Mouse (Mus musculus): Measurements from ENCODE around the gene Tkt. TPM values are rescaled to one million over a fixed set of nuclear protein-coding genes. Genes with fewer than 3 reads are reported as not detected.

Tkt gene
- polyA plus RNA-seq, 1 experiment: 271 TPM

GRCm38 (mm10) chr14:30622556-30622955 is 74.4 kb downstream of the Tkt start:
- H3K4me3 ChIP-seq (replicated peaks; ENCODE audit: extremely low read depth, low read depth, low read length): no peak overlapping the region
- WGBS: 73% methylated on average over 8 of the region's 8 CpGs
- peaks cover 14% of the 10 kb centered on the region for H3K4me1 ChIP-seq (ENCODE audit: control insufficient read depth, insufficient read depth, low read length)
- TF ChIP-seq CTCF (IDR thresholded peaks at IDR 0.05; ENCODE audit: insufficient read depth, low read length) (no peak), POLR2A (IDR thresholded peaks at IDR 0.05; ENCODE audit: borderline replicate concordance, extremely low read depth, low read depth, low read length) (no peak)
- DNase-seq: no peak

Other genes with a start within 250 kb of the Tkt start
- gene Dcp1a, start 68.8 kb upstream of the Tkt start, polyA plus RNA-seq (2012; rRNA removed): 31.1 and 36.5 TPM in 2 replicates
- 20.7 and 26.2 TPM in 2 replicates for gene Cacna1d, start 56.9 kb upstream of the Tkt start, polyA plus RNA-seq (2012; rRNA removed)
- 111 and 134 TPM in 2 replicates for gene Prkcd, start 77.9 kb downstream of the Tkt start, polyA plus RNA-seq (2012; rRNA removed)
- 10.1 and 18.7 TPM in 2 replicates for gene Rft1, start 106.0 kb downstream of the Tkt start, polyA plus RNA-seq (2012; rRNA removed)
- gene Sfmbt1, start 166.5 kb downstream of the Tkt start, polyA plus RNA-seq (2012; rRNA removed): 0.93 and 1.8 TPM in 2 replicates

All from lung, adult 2 months (tissue).